Mouse (Mus musculus) layer of hippocampus, adult 8-10 months (tissue): ENCODE results near the gene Stox2. TPM values are rescaled to one million over a fixed set of nuclear protein-coding genes. Genes with fewer than 3 reads are reported as not detected.

ENCODE experiments used
- DNase-seq, 2 experiments: peaks; one replicate each; pipeline ENCODE4 v3.0.0; 2022; ENCODE audit warnings: low spot score in 2 of 2
- total RNA-seq, 4 experiments: library from RNA; stranded (reverse); gene quantifications; 2 replicates each; pipeline ENCODE4 v1.2.4; 2022

Stox2 gene
- total RNA-seq, 4 experiments from 2014 or later = 77.1 to 93.8 (median 83.6) TPM

DNA sequence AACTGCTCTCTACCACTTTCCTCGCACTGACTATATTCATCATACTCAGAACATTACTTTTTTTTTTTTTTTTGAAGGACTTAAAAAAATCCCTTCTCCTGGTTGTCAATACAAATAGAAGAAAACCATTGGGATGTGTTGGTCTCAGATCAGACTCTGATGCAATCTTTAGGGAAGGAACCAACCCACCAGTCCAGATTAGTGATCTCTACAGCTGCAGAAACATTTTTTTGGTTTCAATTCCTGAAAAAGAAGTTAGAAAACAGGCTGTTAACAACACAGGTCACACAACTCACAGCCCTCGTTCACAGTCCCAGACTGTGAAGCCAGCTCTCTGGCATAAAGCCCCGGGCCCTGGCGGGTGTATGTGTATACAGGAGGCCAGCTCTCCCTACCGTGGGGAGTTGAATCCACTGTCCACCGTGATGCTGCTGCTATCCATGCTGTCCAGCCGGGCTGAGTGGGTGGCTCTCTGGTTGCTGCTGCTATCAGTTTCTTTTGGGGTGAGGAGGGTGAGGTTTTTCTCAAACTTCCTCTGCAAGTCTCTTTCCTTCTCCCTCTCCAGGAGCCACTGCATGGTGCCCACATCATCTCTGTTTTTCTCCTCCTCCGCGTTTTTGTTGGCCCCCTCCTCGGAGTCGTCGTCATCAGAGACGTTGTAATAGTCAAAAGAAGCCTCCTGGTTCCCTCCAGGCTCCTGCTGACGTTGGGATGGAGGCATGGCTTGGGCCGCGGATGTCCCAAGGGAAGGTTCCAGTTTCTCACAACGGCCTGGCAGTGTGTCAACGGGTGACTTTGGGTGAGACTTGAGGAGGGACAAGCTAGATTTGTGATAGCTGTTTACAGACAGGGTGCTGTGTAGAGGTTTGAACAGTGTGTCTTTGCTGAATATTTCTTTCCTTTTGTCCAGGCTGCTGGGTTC is 254.5 kb downstream of the Stox2 start:
- no peak for DNase-seq

DNA sequence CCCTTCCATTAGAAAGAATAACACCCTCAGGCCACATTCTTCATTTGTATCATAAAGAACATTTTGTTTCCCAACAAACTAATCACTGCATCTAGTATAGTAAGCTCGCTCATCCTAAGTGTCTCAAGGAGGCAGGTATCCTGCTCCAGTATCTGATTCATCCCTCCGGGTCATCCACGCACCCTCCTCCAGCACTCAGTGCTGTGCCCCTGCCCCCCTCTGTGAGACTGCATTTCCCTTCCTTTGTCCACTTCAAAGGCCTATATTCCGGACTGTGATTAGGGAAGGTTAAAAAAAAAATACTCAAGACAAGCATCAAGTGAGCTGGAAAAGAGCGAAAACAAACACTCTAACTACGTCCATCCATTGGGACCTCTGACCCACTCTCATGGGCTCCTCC is 260.8 kb downstream of the Stox2 start:
- no peak for DNase-seq

DNA sequence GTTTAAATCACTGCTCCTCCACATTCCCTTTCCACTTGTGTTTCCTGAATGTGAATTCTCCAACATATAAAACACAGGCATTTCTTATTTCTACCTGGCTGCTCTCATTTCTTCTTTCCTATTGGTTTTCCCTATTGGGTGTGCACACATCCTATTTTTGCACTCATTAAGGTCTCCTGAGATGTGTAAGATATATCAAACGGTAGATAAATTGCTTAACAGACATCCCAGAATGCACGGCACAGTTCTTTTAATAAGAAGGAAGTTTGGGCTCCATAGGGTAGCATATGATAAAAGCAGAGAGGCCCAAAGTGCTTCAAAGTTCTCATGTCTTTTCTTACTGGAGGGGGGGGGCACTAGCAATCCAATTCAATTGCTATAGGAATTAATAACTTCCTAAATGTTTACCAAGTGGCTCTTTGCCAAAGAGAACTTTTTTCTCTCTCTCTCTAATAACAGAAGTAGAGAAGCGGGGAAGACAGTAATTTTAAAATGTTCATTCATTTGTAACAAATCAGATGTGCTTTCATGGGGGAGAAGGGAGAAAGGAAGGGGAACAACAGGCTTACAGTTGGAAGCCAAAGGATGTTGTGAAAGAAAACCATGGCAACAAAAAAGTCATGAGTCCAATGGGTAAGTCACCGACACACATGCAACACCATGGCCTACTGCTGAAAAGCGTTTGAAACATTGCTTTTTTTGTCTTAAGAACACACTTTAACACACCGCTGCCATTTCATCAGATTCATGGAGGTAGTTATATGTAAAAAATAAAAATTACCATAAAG is 263.2 kb downstream of the Stox2 start:
- DNase-seq = no peak

DNA sequence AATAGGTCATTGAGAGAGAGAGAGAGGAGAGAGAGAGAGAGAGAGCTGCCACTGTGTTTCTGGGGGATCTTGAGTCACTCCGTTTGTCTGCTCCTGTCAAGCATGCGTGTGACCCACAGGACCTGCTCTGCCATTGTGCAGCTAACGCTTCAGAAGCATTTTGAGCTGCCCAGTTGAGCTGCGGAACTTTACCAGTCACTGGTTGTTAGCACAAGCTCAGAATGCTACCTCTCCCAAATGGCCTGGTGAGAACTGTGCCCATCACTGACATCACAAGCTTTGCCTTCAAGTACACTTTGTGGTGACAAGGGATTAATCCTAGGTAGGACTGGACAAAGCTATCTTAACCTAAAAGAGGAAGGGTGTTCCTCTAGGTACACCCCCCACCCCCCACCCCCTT is 263.9 kb downstream of the Stox2 start:
- no peak for DNase-seq

DNA sequence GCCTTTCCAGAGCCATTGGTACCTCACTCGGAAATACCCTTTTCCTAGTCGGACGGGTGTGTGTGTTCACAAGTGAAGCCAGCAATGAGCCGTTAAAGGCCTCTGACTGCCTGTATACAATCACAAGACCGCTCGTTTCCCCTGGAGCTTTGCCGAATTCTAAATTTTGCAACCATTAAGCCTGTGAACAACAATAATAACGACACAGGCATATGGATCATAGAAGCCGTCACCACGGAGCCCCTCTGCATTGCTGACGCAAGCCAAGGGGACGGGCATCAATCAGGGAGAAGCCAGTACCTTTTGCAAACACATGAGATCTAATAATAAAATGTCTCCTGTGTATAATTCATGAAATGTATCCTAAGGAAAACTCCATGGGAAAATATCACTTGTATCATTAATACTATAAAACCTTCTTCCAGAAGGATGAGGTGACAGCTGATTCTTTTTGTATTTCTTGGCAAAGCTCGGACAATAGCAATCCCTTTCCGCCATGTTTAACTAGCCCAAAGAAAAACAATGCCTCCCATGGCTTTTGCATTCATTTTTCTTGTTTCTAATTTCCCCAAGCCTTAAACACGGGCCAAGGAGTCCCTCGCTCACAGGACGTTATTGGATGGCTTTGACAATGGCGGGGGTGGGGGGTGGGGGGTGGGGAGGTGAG is 265.0 kb downstream of the Stox2 start:
- DNase-seq = no peak

DNA sequence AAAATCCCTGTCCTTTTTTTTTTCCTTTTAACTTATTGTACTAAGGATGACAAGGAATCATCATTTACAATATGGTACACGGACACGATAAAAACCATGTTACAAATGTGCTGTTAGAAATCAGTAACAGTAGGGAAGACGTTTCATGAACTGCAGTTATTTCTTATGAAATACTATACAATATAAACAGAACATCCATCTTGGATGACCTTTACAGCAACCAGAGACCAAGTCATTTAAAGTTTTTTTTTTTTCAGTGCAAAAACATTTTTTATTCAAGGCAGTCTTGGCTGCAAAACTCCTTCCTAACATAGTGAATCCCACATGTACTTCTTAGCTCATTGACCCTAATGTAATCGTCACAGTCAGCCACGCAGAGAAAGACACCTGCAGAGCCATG is 266.0 kb downstream of the Stox2 start:
- DNase-seq = no peak

- DNase-seq = no peak
Measured at GRCm38 (mm10) chr8:47178785-47179184, 267.4 kb downstream of the Stox2 start.

DNA sequence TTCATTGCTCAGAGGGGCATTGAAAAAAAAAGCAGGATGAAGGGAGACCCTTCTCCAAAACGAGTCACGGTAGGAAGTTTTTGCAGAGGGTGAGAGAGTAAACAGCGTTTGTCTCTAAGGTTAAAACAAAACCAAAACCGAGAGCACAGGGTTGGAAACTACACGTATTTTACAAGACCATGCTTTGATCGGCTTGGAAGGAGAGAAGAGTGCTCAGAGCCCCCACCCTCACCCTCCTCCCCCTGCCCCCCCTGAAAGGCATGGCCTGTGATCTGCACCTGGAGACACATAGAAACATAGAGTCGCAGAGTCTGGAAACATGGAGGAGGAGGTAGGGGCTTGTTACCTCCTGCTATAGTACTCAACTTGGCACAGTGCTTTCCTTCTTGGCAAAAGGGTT is 272.3 kb downstream of the Stox2 start:
- no peak for DNase-seq

- no peak for DNase-seq
Measured at GRCm38 (mm10) chr8:47172848-47173247, 273.3 kb downstream of the Stox2 start.

DNA sequence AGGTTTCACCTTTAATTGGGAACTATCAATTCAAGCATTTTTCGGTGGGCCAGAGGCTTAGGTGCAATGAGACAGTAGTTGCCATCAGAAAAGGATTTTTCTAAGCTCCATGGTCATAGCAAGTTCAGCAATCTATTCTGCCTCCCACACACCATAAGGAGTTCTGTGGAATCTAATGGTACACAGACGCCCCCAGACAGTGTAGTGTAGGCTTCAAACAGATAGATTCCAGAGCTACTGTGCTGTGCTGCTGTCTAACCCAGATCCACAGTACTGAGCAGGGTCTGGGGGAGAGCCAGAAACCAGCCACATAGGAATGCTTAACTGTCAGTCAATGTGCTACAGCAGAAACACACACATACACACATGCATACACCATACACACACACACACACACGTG is 285.5 kb downstream of the Stox2 start:
- peak; percentile 42 to 45 for DNase-seq

DNA sequence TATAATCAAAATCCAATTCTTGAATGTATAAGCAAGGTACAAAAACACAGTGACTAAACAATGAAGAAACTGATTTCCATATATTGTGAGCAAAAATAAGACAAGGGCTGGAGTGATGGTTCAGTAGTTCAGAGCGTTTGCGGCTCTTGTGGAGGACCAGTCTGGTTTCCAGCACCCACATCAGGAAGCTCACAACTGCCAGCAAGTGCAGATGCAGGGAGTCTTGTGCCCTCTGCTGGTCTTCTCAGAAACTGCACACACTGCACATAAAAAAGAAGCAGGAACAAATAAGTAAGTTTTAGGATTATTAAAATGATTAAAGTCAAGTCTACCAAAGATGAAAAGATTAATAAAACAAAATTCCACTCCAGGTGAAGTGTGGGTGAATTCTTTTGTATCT is 291.6 kb downstream of the Stox2 start:
- no peak for DNase-seq

DNA sequence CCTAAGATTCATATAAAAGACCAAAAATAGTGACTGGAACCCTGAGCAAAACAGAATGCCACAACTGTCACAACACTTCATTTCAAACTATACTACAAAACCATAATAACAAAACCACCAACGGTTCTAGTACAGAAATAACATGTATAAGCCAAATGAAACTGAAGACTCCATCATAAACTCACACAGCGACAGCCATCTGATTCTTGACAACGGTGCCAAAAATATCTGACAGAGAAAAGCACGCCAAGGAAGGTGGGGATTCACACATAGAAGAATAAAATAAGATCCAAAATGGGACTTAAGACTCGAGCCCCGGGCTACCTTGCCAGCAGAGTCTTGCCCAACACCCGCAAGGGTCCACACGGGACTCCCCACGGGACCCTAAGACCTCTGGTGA is 300.9 kb downstream of the Stox2 start:
- DNase-seq = no peak

DNA sequence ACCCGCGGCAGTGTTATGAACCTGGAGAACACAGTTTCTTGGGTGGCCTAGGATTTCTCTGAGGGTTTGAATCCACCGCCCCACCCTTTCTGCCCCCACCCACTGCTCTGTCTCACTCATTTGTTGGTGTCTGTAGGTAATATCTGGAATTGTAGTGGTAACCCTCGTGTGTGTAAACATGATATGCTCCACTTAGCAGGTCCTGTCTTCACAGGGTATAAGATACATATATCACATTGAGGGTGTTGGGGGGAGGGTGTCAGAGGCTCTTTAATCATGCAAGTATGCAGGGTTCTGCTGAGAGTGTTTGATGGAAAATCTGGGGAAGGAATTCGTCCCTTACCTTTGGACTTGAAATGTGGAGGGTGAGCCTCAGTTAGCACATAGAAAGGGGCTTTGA is 310.1 kb downstream of the Stox2 start:
- no peak for DNase-seq

GRCm38 (mm10) chr8:47135586-47135985 is 310.6 kb downstream of the Stox2 start:
- no peak for DNase-seq

DNA sequence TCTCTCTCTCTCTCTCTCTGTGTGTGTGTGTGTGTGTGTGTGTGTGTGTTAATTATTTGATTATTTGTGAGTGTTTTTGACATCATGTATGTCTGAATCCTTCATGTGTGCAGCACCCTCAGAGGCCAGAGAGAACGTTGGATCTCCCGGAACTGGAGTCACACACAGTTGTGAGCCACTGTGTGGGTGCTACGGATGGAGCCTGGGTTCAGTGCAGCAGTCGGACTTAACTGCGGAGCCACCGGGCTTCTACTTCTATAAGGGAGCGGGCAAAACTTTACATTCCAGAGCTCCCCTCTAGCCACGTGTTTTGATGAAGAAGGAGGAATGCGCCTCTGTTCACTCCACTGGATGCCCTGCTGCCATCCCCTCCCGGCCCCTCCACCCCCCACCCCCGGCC is 311.4 kb downstream of the Stox2 start:
- DNase-seq = no peak

DNA sequence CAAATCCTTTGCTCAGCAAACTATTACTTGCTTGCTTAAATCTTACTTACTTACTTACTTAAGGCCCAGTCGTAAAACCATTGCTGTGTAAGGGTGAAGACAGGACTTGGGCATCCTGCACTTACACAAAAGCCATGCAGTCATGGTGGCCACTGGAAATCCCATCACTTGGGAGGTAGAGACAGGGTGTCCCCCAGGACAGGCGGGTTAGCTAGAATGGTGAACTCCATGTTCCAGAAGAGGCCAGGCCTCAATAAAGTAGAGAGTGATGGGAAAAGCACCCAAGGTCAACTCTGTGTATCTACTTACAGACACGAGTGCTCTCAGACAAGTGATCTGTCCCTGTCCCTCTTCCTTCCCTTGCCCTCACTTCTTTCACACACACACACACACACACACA is 312.8 kb downstream of the Stox2 start:
- no peak for DNase-seq

Other genes starting within 250 kb of the Stox2 start
- gene Trappc11, start 87.1 kb upstream of the Stox2 start, total RNA-seq = 10 to 100 TPM; 48.4 to 63.1 (median 56.6) TPM
- gene Rwdd4a, start 87.3 kb upstream of the Stox2 start, total RNA-seq = 10 to 100 TPM; 28.5 to 36.5 (median 31.8) TPM
- gene Ing2, start 229.2 kb upstream of the Stox2 start, total RNA-seq = 10 to 100 TPM; 31.9 to 36.6 (median 35.7) TPM